Mouse (Mus musculus) intestine, postnatal 0 days (tissue): ENCODE measurements around the gene Ube2t. TPM values are rescaled to one million over a fixed set of nuclear protein-coding genes. Genes with fewer than 3 reads are reported as not detected.

Source experiments
- ATAC-seq: fragments of 200-750 bp; cut with Nextera tagmentation; 2 replicates; pipeline ENCODE4 v1.8.0; 2017; ENCODE audit warnings: mild to moderate bottlenecking, moderate TSS enrichment, moderate library complexity
- H3K27ac ChIP-seq: fragments of 300-500 bp; sonication (generic); 2 replicates; pipeline ENCODE4 v1.5.1; 2014; ENCODE audit warnings: mild to moderate bottlenecking, low read depth, low read length, moderate library complexity
- H3K27me3 ChIP-seq: fragments of 300-500 bp; sonication (generic); replicated peaks from 2 replicates; pipeline ENCODE4 v1.6.1; 2014; ENCODE audit warnings: low read length, mixed read lengths; ENCODE audit not compliant: control insufficient read depth, insufficient read depth
- H3K36me3 ChIP-seq: fragments of 300-500 bp; sonication (generic); 2 replicates; pipeline ENCODE4 v1.6.1; 2014; ENCODE audit warnings: mild to moderate bottlenecking, moderate library complexity; ENCODE audit not compliant: control insufficient read depth, insufficient read depth
- H3K4me1 ChIP-seq: fragments of 300-500 bp; sonication (generic); replicated peaks from 2 replicates; pipeline ENCODE4 v1.6.1; 2014; ENCODE audit warnings: antibody characterized with exemption, low read length, mixed read lengths; ENCODE audit not compliant: control insufficient read depth, insufficient read depth
- H3K4me2 ChIP-seq: fragments of 300-500 bp; sonication (generic); replicated peaks from 2 replicates; pipeline ENCODE4 v1.6.1; 2014; ENCODE audit warnings: low read depth, mild to moderate bottlenecking, moderate library complexity
- H3K4me3 ChIP-seq: fragments of 300-500 bp; sonication (generic); 2 replicates; pipeline ENCODE4 v1.5.1; 2014; ENCODE audit warnings: low read depth, low read length
- H3K9ac ChIP-seq: fragments of 300-500 bp; sonication (generic); 2 replicates; pipeline ENCODE4 v1.6.1; 2014; ENCODE audit warnings: mild to moderate bottlenecking, low read depth, low read length
- H3K9me3 ChIP-seq: fragments of 300-500 bp; sonication (generic); 2 replicates; pipeline ENCODE4 v1.6.1; 2016; ENCODE audit warnings: mixed run types; ENCODE audit not compliant: control insufficient read depth
- CTCF ChIP-seq: sonication (generic); IDR thresholded peaks from 2 replicates; pipeline ENCODE4 v1.5.1; 2016; ENCODE audit warnings: low read depth, mild to moderate bottlenecking, control low read depth, antibody characterized with exemption, moderate library complexity
- WGBS: fragments of 180-500 bp; shearing (Covaris S2); extraction: QIAGEN DNeasy Blood & Tissue Kit; methylation state at CpG from one replicate; pipeline ENCODE4 v1.1.7; 2014; 5-methylcytosine and 5-hydroxymethylcytosine counted together
- polyA plus RNA-seq: library from polyadenylated mRNA; unstranded; fragments of >200 nt; fragmentation: Nextera tagmentation; extraction: Ambion mirVana; gene quantifications from 2 replicates; pipeline ENCODE4 v1.2.1, GENCODE M21; 2015

Gene Ube2t
- polyA plus RNA-seq, 1 experiment from 2014 or later = 12.3 TPM

DNA sequence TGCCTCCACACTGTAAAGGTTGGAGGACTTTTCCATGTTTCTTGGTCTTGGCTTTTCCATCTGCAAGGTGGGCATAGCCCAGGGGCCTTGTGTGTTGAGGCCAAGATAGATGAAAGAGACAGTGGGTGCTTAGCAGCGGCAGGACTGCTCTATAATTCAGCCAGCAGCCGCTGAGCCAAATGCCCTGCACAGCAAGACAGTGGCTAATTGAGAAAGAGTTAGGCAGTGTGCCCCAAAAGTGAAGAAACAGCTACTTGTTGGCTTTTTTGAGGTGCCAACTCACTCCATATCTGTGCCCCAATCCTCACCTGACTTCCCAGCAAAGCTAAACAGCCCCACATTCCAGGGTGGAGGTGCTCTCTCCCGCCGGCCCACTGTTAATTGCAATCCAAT lies 57.4 kb downstream of the Ube2t start:
- no peak for TF ChIP-seq CTCF
- Histone ChIP-seq H3K4me1 (0 out of 2 replicates have a peak, but pooled peaks cover 3% of the 10 kb centered on the region), H3K4me2 (no peak overlapping the region), H3K36me3 (no peaks in the 10 kb centered on the region), H3K4me3 (no peak overlapping the region), H3K9ac (no peak overlapping the region), H3K27ac (no peak overlapping the region), H3K27me3 (no peaks in the 10 kb centered on the region), H3K9me3 (no peaks in the 10 kb centered on the region)
- 70% methylated on average over 4 of the region's 4 CpGs for WGBS
- ATAC-seq = no peak

- Histone ChIP-seq H3K36me3 (no peaks in the 10 kb centered on the region), H3K27ac (no peak overlapping the region), H3K9me3 (no peaks in the 10 kb centered on the region), H3K4me1 (0 out of 2 replicates have a peak, but pooled peaks cover 3% of the 10 kb centered on the region), H3K27me3 (no peaks in the 10 kb centered on the region), H3K4me3 (no peak overlapping the region), H3K4me2 (no peak overlapping the region), H3K9ac (no peak overlapping the region)
- no peak for ATAC-seq
- 60% methylated on average over 5 of the region's 5 CpGs for WGBS
- no peak for TF ChIP-seq CTCF
Measured at GRCm38 (mm10) chr1:135020281-135020940, 58.0 kb downstream of the Ube2t start.

GRCm38 (mm10) chr1:135020970-135021369 lies 58.6 kb downstream of the Ube2t start:
- Histone ChIP-seq H3K9ac (no peak overlapping the region), H3K27ac (no peak overlapping the region), H3K9me3 (no peaks in the 10 kb centered on the region), H3K27me3 (no peaks in the 10 kb centered on the region), H3K4me2 (no peak overlapping the region), H3K36me3 (no peaks in the 10 kb centered on the region), H3K4me3 (no peak overlapping the region), H3K4me1 (0 out of 2 replicates have a peak, but pooled peaks cover 3% of the 10 kb centered on the region)
- WGBS = 5% methylated on average over 5 of the region's 5 CpGs
- TF ChIP-seq CTCF = no peak
- ATAC-seq = no peak

DNA sequence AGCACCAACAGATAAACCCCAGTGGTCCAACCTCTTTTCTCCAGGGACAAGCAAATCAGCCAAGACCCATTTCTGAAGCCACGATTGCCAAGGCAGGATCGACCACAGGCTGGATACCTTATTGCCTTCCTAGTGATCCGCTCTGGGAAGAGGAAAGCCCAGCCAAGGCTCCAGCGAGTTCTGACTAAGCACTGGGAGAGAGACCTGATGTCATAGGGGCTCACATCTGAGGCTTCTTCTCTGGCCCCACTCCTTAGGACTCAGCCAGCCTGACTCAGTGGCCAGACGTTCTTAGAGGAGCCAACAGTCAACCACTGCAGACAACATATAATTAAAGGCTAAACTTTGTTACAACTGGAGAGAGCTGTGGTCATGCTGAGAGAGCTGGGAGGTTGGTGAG lies 59.6 kb downstream of the Ube2t start:
- no peak for TF ChIP-seq CTCF
- 0 out of 2 replicates have a peak, but pooled peaks cover 3% of the 10 kb centered on the region for H3K4me1 ChIP-seq
- no peak overlapping the region for H3K4me3 ChIP-seq
- H3K9me3 ChIP-seq = no peaks in the 10 kb centered on the region
- no peak overlapping the region for H3K27ac ChIP-seq
- WGBS = 71% methylated on average over 5 of the region's 5 CpGs
- H3K4me2 ChIP-seq = no peak overlapping the region
- ATAC-seq = no peak
- H3K27me3 ChIP-seq = no peaks in the 10 kb centered on the region
- no peak overlapping the region for H3K9ac ChIP-seq
- H3K36me3 ChIP-seq = no peaks in the 10 kb centered on the region

- ATAC-seq = no peak
- 84% methylated on average over 1 of the region's 1 CpGs for WGBS
- no peaks in the 10 kb centered on the region for H3K36me3 ChIP-seq
- no peaks in the 10 kb centered on the region for H3K9me3 ChIP-seq
- H3K27ac ChIP-seq = no peak overlapping the region
- no peak overlapping the region for H3K9ac ChIP-seq
- 0 out of 2 replicates have a peak, but pooled peaks cover 3% of the 10 kb centered on the region for H3K4me1 ChIP-seq
- H3K4me2 ChIP-seq = no peak overlapping the region
- no peak overlapping the region for H3K4me3 ChIP-seq
- peak; percentile 38; the same call in 1 of the 2 replicates for TF ChIP-seq CTCF
- H3K27me3 ChIP-seq = no peaks in the 10 kb centered on the region
Measured at GRCm38 (mm10) chr1:135023583-135023982, 61.2 kb downstream of the Ube2t start.

Other genes with a start within 250 kb of the Ube2t start
- gene Ppp1r12b, start 6.6 kb upstream of the Ube2t start, polyA plus RNA-seq = 11.5 and 13.0 TPM in 2 replicates
- 0.37 and 0.44 TPM in 2 replicates for gene Lgr6, start 142.7 kb downstream of the Ube2t start, polyA plus RNA-seq
- 0.73 and 0.76 TPM in 2 replicates for gene Ptpn7, start 170.1 kb downstream of the Ube2t start, polyA plus RNA-seq
- 66.6 and 68.8 TPM in 2 replicates for gene Arl8a, start 184.3 kb downstream of the Ube2t start, polyA plus RNA-seq
- gene Gpr37l1, start 205.1 kb downstream of the Ube2t start, polyA plus RNA-seq = 1.7 and 2.0 TPM in 2 replicates